Mouse (Mus musculus) megakaryocyte, adult 5-6 weeks (primary cell): ENCODE measurements around the gene Golph3. TPM values are rescaled to one million over a fixed set of nuclear protein-coding genes. Genes with fewer than 3 reads are reported as not detected.
A peak's percentile ranks its signal among the peaks of the same experiment; 100 is the strongest.

Experiments
- ATAC-seq: 2 replicates; pipeline ENCODE4 v1.8.0; 2016; ENCODE audit warnings: mild to moderate bottlenecking, inconsistent platforms; ENCODE audit not compliant: poor library complexity, severe bottlenecking
- total RNA-seq, 2 experiments: library from RNA; stranded (forward) in 1 of 2; stranded (reverse) in 1 of 2; fragments of 153-499, 151-499 nt in 1 of 2; fragments of 221-1000, 200-1000 nt in 1 of 2; gene quantifications; 2 replicates each; pipeline versions ENCODE4 v1.2.3 to v1.2.4; 2015 to 2017

Gene Golph3
- total RNA-seq (2015) (114 and 122 TPM in 2 replicates), total RNA-seq (2017) (91.6 and 103 TPM in 2 replicates)

GRCm38 (mm10) chr15:12321091-12321787 is at the start of gene Golph3:
Gene Golph3 (plus strand): TSS chr15:12321450.
- peak; percentile 90 for ATAC-seq

- ATAC-seq, result peak; percentile 67
Observed at GRCm38 (mm10) chr15:12273325-12274052, 47.8 kb upstream of the Golph3 start.

GRCm38 (mm10) chr15:12274053-12274769 is 47.0 kb upstream of the Golph3 start:
- ATAC-seq, result no peak

GRCm38 (mm10) chr15:12275091-12275623 is 46.1 kb upstream of the Golph3 start:
- peak; percentile 61 for ATAC-seq

GRCm38 (mm10) chr15:12279816-12280215 is 41.4 kb upstream of the Golph3 start:
- no peak for ATAC-seq

GRCm38 (mm10) chr15:12284794-12285534 is 36.3 kb upstream of the Golph3 start:
- peak; percentile 52 for ATAC-seq

GRCm38 (mm10) chr15:12285535-12285809 is 35.8 kb upstream of the Golph3 start:
- ATAC-seq, result no peak

- no peak for ATAC-seq
Observed at GRCm38 (mm10) chr15:12290330-12290729, 30.9 kb upstream of the Golph3 start.

GRCm38 (mm10) chr15:12291757-12292156 is 29.5 kb upstream of the Golph3 start:
- ATAC-seq, result no peak

GRCm38 (mm10) chr15:12296228-12296627 is 25.0 kb upstream of the Golph3 start:
- no peak for ATAC-seq

GRCm38 (mm10) chr15:12298231-12298737 is 23.0 kb upstream of the Golph3 start:
- no peak for ATAC-seq

- no peak for ATAC-seq
Observed at GRCm38 (mm10) chr15:12301771-12302170, 19.5 kb upstream of the Golph3 start.

GRCm38 (mm10) chr15:12306188-12307071 is 14.8 kb upstream of the Golph3 start:
- ATAC-seq, result peak; percentile 54

GRCm38 (mm10) chr15:12307114-12307513 is 14.1 kb upstream of the Golph3 start:
- no peak for ATAC-seq

- no peak for ATAC-seq
Observed at GRCm38 (mm10) chr15:12308539-12308938, 12.7 kb upstream of the Golph3 start.

- no peak for ATAC-seq
Observed at GRCm38 (mm10) chr15:12310676-12311075, 10.6 kb upstream of the Golph3 start.

GRCm38 (mm10) chr15:12311465-12311864 is 9.8 kb upstream of the Golph3 start:
- no peak for ATAC-seq

- no peak for ATAC-seq
Observed at GRCm38 (mm10) chr15:12313255-12313654, 8.0 kb upstream of the Golph3 start.

- ATAC-seq, result no peak
Observed at GRCm38 (mm10) chr15:12314584-12314983, 6.7 kb upstream of the Golph3 start.

GRCm38 (mm10) chr15:12315996-12316395 is 5.3 kb upstream of the Golph3 start:
- ATAC-seq, result no peak
